Mouse (Mus musculus) hindbrain, embryonic 13.5 days (tissue): ENCODE measurements around the gene Gm42957. TPM values are rescaled to one million over a fixed set of nuclear protein-coding genes. Genes with fewer than 3 reads are reported as not detected.
"Not testable (repeated sequence)": the region's sequence is repeated elsewhere in the genome, so short reads cannot be mapped to it uniquely, and the experiment has no call there.

Experiments used
- ATAC-seq: fragments of 200-750 bp; cut with Nextera tagmentation; 2 replicates; pipeline ENCODE4 v1.8.0; 2017; ENCODE audit warnings: moderate TSS enrichment; ENCODE audit not compliant: low FRiP score
- H3K27ac ChIP-seq: fragments of 300-500 bp; sonication (generic); 2 replicates; pipeline ENCODE4 v1.5.1; 2015; ENCODE audit warnings: inconsistent platforms, mild to moderate bottlenecking, moderate library complexity
- H3K27me3 ChIP-seq: fragments of 300-500 bp; sonication (generic); 2 replicates; pipeline ENCODE4 v1.6.1; 2015; ENCODE audit warnings: mild to moderate bottlenecking, inconsistent platforms
- H3K36me3 ChIP-seq: fragments of 300-500 bp; sonication (generic); 2 replicates; pipeline ENCODE4 v1.6.1; 2015; ENCODE audit warnings: mild to moderate bottlenecking, inconsistent platforms
- H3K4me1 ChIP-seq: fragments of 300-500 bp; sonication (generic); replicated peaks from 2 replicates; pipeline ENCODE4 v1.6.1; 2015; ENCODE audit warnings: inconsistent platforms
- H3K4me2 ChIP-seq: fragments of 300-500 bp; sonication (generic); 2 replicates; pipeline ENCODE4 v1.6.1; 2015; ENCODE audit warnings: inconsistent platforms, mild to moderate bottlenecking, moderate library complexity
- H3K4me3 ChIP-seq: fragments of 300-500 bp; sonication (generic); 2 replicates; pipeline ENCODE4 v1.5.1; 2015; ENCODE audit warnings: mild to moderate bottlenecking, inconsistent platforms
- H3K9ac ChIP-seq: fragments of 300-500 bp; sonication (generic); 2 replicates; pipeline ENCODE4 v1.6.1; 2015; ENCODE audit warnings: mild to moderate bottlenecking, inconsistent platforms
- H3K9me3 ChIP-seq: fragments of 300-500 bp; sonication (generic); 2 replicates; pipeline ENCODE4 v1.6.1; 2016; ENCODE audit warnings: inconsistent platforms
- WGBS: fragments of 180-500 bp; shearing (Covaris S2); methylation state at CpG from one replicate; pipeline ENCODE4 v1.1.7; 2015; 5-methylcytosine and 5-hydroxymethylcytosine counted together
- polyA plus RNA-seq: library from polyadenylated mRNA; unstranded; fragments of >200 nt; fragmentation: Nextera tagmentation; extraction: Ambion mirVana; gene quantifications from 2 replicates; pipeline ENCODE4 v1.2.1, GENCODE M21; 2015

Gm42957 gene
- polyA plus RNA-seq, 1 experiment from 2014 or later = 0.12 TPM

DNA sequence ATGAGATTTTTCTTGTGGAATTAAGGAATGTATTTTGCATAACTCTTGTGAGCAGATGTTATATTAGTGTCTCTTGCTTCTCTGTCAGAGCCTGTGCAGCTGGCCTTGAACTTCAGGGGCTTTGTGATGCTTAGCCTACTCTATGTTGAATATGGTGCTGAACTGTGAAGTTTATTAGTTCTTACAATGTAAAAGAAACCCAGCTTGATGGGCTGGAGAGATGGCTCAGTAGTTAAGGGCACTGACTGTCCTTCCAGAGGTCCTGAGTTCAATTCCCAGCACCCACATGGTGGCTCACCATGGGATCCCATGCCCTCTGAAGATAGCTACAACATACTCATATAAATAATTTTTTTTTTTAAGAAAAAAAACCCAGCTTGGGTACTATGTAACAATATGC is 3.2 kb upstream of the Gm42957 start:
- H3K27ac ChIP-seq = no peak overlapping the region
- no peak overlapping the region for H3K4me3 ChIP-seq
- H3K9ac ChIP-seq = no peak overlapping the region
- no peaks in the 10 kb centered on the region for H3K9me3 ChIP-seq
- peaks cover 41% of the 10 kb centered on the region for H3K4me1 ChIP-seq
- H3K4me2 ChIP-seq = no peak overlapping the region
- no peaks in the 10 kb centered on the region for H3K27me3 ChIP-seq
- no peak for ATAC-seq
- peaks cover 24% of the 10 kb centered on the region for H3K36me3 ChIP-seq

DNA sequence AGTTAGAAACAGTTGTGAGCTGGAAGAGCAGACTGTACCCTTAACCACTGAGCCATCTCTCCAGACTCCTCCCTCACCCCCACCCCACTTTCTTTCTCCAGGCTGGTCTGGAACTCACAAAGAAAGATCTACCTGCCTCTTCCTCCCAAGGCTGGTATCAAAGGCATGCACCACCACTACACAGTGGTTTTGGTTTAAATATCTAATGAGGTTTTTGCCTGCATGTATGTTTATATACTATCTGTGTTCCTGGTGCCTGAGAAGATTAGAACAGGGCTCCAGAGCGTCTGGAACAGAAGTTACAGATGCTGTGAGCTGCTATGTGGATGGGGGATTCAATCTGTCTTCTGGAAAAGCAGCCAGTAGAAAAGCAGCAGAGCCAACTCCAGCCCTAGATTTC is 1.3 kb upstream of the Gm42957 start:
- Histone ChIP-seq H3K27me3 (no peaks in the 10 kb centered on the region), H3K9ac (no peak overlapping the region), H3K36me3 (peaks cover 41% of the 10 kb centered on the region), H3K4me1 (peaks cover 37% of the 10 kb centered on the region), H3K27ac (no peak overlapping the region), H3K4me3 (no peak overlapping the region), H3K9me3 (no peaks in the 10 kb centered on the region), H3K4me2 (no peak overlapping the region)
- no peak for ATAC-seq
- WGBS = 74% methylated on average over 1 of the region's 1 CpGs

DNA sequence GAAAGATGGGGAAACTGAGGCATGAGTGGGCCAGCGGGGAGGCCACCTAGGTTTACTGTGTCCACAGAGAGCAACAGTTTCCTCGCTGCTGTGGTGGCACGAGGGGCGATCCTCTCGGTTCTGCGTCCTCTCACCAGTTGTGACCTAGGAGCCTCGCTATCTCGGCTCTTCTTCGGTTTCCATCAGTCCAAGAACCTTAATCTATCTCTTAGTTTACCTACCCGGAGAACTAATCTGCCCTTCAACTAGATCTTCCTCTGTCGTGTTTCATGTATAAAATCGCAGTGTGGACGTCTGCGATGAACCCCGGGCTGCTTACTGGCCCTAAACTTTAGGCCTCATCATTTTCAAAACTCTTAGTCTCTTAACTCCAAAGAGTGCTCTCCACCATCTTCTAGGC is 632 bp downstream of the Gm42957 start:
- ATAC-seq = peak; percentile 58
- Histone ChIP-seq H3K4me1 (peaks cover 25% of the 10 kb centered on the region), H3K4me2 (peak overlapping the region; percentile 91), H3K9me3 (no peaks in the 10 kb centered on the region), H3K36me3 (peaks cover 52% of the 10 kb centered on the region), H3K4me3 (peak overlapping the region; percentile 90), H3K27ac (peak overlapping the region; percentile 92), H3K9ac (peak overlapping the region; percentile 96), H3K27me3 (no peaks in the 10 kb centered on the region)
- 12% methylated on average over 15 of the region's 15 CpGs for WGBS

DNA sequence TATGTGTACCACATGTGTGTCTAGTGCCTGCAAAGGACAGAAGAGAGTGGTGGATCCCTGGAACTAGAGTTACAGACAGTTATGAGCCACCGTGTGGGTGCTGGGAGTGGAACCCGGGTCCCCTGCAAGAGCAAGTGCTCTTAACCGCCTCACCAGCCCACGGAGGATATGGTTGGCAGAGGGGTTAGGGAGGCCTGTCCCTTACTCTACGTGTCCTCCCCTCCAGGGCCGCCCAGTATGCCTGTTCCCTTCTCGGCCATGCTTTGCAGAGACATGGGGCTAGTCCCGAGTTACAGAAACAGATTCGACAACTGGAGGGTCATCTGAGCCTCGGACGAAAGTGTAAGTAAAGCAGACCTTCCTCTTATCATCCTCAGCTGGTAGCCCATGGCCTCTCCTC is 1.2 kb downstream of the Gm42957 start:
- Histone ChIP-seq H3K27ac (no peak overlapping the region), H3K9me3 (no peaks in the 10 kb centered on the region), H3K27me3 (no peaks in the 10 kb centered on the region), H3K36me3 (peaks cover 52% of the 10 kb centered on the region), H3K4me1 (peaks cover 21% of the 10 kb centered on the region), H3K4me2 (peak overlapping the region; percentile 91), H3K4me3 (peak overlapping the region; percentile 90), H3K9ac (peak overlapping the region; percentile 96; the same call in 1 of the 2 replicates)
- 70% methylated on average over 11 of the region's 11 CpGs for WGBS
- no peak for ATAC-seq

DNA sequence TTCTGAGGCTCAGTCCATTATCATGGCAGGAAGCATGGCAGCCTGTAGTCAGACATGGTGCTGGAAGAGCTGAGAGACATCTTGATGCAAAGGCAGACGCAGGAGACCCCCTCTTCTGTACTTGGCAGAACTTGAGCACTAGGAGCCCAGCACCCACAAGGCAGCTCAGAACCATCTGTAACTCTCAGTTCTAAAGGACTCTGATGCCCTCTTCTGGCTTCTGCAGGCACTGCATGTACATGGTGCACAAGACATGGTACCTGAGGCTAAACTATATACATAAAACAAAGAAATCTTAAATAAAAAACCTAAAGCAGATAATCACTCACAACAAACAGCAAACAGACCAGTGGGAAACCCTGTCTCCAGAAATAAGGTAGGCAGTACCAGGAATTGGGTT is 3.9 kb downstream of the Gm42957 start:
- no peaks in the 10 kb centered on the region for H3K9me3 ChIP-seq
- no peak overlapping the region for H3K9ac ChIP-seq
- H3K4me3 ChIP-seq = no peak overlapping the region
- 75% methylated on average over 1 of the region's 1 CpGs for WGBS
- peaks cover 21% of the 10 kb centered on the region for H3K4me1 ChIP-seq
- no peak overlapping the region for H3K27ac ChIP-seq
- peaks cover 53% of the 10 kb centered on the region for H3K36me3 ChIP-seq
- no peak overlapping the region for H3K4me2 ChIP-seq
- no peaks in the 10 kb centered on the region for H3K27me3 ChIP-seq
- ATAC-seq = no peak

DNA sequence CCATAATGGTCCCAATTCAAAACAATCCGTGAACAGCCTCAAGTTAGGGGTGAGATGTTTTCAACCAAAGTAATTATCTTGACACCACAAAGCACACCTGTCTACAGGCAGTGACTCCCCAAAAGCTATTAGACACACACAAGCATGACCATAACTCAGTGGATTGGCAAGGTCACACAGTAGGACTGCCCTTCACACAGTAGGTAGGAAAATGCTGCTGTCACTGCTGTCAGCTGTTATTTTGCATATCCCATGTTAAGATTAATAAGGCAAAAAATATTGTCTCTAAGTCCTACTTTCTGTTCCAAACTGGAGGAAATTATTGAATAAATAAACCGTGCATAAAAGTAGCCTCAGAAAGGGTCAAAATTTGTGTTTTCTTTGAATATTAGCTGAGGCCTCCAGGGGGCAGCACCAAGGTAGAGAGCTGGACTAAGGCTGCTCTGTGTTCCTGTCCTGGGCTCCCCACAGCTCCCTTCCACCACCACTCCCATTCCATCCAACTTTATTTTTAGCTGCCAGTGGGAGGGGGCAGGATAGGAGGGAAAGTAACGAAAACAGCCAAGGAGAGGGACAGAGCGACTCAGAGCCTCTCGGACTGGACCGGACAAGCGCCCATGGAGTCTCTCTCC is 9.9 kb downstream of the Gm42957 start, which contains the start of gene Itga10:
Gene Itga10, plus strand, starts transcription at position 567 of the 632 bp plus-strand sequence.
- ATAC-seq = no peak
- H3K27me3 ChIP-seq = no peaks in the 10 kb centered on the region
- H3K27ac ChIP-seq = no peak within 1 kb of the TSS
- no peak within 1 kb of the TSS for H3K4me2 ChIP-seq
- H3K9ac ChIP-seq = no peak within 1 kb of the TSS
- H3K4me1 ChIP-seq = no peaks in the 10 kb centered on the region
- 68% methylated on average over 7 of the region's 7 CpGs for WGBS
- peaks cover 53% of the 10 kb centered on the region for H3K36me3 ChIP-seq
- no peak within 1 kb of the TSS for H3K4me3 ChIP-seq
- no peaks in the 10 kb centered on the region for H3K9me3 ChIP-seq

DNA sequence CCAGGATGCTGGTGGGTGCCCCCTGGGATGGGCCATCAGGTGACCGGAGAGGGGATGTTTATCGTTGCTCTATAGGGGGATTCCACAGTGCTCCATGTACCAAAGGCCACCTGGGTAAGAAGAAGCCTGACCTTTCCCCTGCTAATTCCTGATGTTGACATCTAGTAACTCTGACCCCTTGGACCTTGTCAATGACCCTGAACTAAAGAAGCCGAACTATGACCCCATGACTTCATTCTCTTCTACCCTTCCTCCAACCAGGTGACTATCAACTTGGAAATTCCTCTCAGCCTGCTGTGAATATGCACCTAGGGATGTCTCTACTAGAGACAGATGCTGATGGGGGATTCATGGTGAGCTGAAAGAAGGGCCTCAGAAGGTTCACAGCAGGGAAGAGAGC is 12.1 kb downstream of the Gm42957 start:
- 75% methylated on average over 3 of the region's 3 CpGs for WGBS

DNA sequence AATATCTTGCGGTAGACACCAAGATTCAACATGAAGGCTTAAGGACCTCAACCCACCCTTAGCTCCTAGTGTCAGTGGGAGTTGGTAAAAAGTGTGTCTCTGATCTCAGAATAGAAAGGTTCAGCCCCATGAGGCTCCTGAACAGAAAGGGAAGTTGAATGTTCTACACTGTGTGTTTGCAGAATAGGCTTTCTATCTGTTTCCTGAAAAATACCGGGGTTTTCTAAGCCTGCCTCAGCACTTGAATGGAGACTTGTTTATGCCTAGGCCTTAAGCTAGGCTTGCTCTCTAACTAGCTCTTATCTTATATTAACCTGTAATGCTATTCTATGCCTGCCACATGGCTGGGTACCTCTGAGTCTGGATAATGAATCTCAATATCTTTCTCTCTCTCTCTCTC is 25.6 kb downstream of the Gm42957 start:
- H3K9me3 ChIP-seq = no peaks in the 10 kb centered on the region
- H3K27me3 ChIP-seq = no peaks in the 10 kb centered on the region
- ATAC-seq = no peak
- H3K9ac ChIP-seq = no peak overlapping the region
- H3K4me3 ChIP-seq = no peak overlapping the region
- no peak overlapping the region for H3K4me2 ChIP-seq
- peaks cover 6% of the 10 kb centered on the region; the same call in 1 of the 2 replicates for H3K36me3 ChIP-seq
- no peak overlapping the region for H3K27ac ChIP-seq
- peaks cover 14% of the 10 kb centered on the region for H3K4me1 ChIP-seq
- 88% methylated on average over 2 of the region's 2 CpGs for WGBS

More for the DNA sequence above, 12.1 kb downstream of the Gm42957 start:
- no peak overlapping the region for H3K9ac ChIP-seq
- H3K4me3 ChIP-seq = no peak overlapping the region
- no peaks in the 10 kb centered on the region for H3K27me3 ChIP-seq
- peaks cover 45% of the 10 kb centered on the region for H3K36me3 ChIP-seq
- no peak overlapping the region for H3K4me2 ChIP-seq
- H3K4me1 ChIP-seq = no peaks in the 10 kb centered on the region
- no peak for ATAC-seq
- H3K9me3 ChIP-seq = no peaks in the 10 kb centered on the region
- no peak overlapping the region for H3K27ac ChIP-seq

DNA sequence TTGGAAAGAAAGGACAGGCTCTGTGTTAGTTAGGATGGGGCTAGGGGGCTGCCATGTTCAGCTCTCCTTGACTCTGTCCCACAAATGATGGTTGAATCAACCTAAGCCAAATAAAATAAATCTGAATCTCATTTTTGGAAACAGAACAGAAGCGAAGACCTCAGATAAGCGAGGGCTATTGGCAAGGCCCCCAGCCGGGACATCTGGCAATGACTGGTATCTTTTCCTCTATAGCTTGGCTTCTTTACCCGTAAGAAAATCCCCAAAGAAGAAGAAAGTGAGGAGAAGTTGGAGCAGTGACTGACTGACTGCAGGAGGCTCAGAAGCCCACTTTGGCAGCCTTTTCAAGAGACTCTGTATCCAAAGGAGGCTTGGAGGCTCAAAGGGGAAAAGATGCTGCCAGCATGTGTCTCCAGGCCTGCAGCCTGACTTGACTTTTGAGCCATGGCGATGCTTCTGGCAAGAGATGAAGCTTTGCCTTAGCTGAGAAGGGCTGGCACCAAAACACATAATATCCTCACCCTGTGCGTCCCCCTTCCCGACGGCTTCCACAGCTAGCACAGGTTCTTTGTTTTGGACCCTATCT is 27.6 kb downstream of the Gm42957 start:
- H3K4me3 ChIP-seq = peak overlapping the region; percentile 33
- H3K9me3 ChIP-seq = no peaks in the 10 kb centered on the region
- ATAC-seq = no peak
- peak overlapping the region; percentile 62; the same call in 1 of the 2 replicates for H3K9ac ChIP-seq
- H3K27me3 ChIP-seq = no peaks in the 10 kb centered on the region
- H3K27ac ChIP-seq = peak overlapping the region; percentile 23; the same call in 1 of the 2 replicates
- WGBS = 55% methylated on average over 8 of the region's 8 CpGs
- H3K4me2 ChIP-seq = peak overlapping the region; percentile 56
- no peaks in the 10 kb centered on the region for H3K36me3 ChIP-seq
- H3K4me1 ChIP-seq = peaks cover 14% of the 10 kb centered on the region

DNA sequence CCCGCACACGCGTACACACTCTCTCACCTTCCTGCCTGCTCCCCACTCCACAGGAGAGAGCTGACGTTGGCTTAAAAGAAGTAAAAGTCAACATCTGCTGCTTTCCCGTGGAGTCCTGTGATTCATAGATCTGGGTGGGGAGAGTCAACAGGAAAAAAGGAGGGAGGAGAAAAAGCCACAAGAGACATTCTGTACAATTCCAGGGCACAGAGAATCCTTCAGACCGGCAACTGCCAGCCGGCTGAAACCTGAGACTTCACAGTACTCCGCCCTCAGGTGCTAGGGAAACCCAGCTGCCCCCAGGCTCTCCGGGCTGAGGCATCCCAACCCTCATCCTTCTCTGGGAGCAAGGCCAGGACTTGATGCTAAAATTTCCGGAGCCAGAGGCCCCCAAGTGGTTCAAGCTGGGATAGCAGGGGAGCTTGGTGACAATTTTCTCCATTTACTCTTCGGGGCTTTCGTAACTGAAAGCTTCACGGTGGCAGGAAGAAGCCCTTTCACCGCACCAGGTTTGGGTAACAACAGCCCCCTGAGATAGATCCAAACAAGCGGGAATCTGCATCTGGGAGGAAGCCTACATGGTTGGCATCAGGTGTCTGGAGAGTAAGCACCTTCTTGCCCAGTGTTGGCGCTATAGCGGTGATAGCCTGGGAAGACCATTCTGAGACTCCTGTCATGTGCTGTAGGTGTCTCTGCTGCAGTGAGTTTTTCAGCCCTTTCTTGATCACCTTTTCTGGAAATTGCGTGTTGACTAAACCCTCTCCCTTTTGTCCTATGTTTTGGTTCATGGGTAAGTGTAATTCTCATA is 28.4 kb downstream of the Gm42957 start:
- peak overlapping the region; percentile 33 for H3K4me3 ChIP-seq
- H3K4me2 ChIP-seq = peak overlapping the region; percentile 56
- ATAC-seq = peak; percentile 86
- H3K9ac ChIP-seq = peak overlapping the region; percentile 62; the same call in 1 of the 2 replicates
- H3K27me3 ChIP-seq = no peaks in the 10 kb centered on the region
- 6% methylated on average over 18 of the region's 18 CpGs for WGBS
- peak overlapping the region; percentile 23 for H3K27ac ChIP-seq
- no peaks in the 10 kb centered on the region for H3K36me3 ChIP-seq
- H3K4me1 ChIP-seq = peaks cover 14% of the 10 kb centered on the region
- H3K9me3 ChIP-seq = no peaks in the 10 kb centered on the region

DNA sequence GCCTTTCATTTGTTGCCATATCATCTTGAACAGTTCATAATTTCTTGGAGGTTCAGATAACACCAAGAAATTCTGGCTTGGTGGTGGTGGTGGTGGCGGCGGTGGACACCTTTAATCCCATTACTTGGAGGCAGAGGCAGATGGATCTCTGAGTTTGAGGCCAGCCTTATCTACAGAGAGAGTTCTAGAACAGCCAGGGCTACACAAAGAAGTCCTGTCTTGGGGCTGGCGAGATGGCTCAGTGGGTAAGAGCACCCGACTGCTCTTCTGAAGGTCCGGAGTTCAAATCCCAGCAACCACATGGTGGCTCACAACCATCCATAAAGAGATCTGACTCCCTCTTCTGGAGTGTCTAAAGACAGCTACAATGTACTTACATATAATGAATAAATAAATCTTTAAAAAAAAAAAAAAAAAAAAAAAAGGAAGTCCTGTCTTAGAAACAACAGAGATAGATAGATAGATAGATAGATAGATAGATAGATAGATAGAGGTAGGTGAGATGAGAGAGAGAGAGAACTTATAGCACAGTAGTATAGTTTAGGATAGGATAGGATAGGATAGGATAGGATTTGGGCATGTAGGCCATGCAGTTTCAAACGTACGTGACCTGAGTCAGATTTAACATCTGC is 30.6 kb downstream of the Gm42957 start:
- H3K9me3 ChIP-seq, H3K36me3 ChIP-seq, H3K27ac ChIP-seq, H3K27me3 ChIP-seq, H3K9ac ChIP-seq, ATAC-seq, H3K4me2 ChIP-seq, H3K4me3 ChIP-seq: not testable (repeated sequence)
- 87% methylated on average over 7 of the region's 7 CpGs for WGBS
- peaks cover 16% of the 10 kb centered on the region for H3K4me1 ChIP-seq

DNA sequence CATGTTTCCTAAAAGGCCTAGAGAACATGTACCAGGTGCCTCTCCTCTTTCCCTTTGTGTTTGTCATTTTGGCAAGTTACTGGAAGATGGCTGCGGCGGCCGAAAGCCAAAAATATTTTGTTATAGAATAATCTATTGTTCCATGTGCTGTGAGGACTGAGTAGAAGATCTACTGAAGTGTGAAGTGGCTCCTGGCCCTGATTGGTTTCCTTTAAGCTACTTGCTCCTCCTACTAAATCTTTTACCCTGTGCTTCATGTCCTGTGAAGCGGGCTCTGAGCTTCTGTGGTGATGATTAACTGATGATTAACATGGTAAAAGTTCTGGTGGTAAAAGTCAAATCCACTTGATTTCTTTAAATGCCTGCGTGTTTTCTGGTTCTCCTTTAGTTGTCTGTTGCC is 31.6 kb downstream of the Gm42957 start:
- Histone ChIP-seq H3K4me3 (no peak overlapping the region), H3K4me2 (no peak overlapping the region), H3K27me3 (peaks cover 17% of the 10 kb centered on the region), H3K9me3 (no peaks in the 10 kb centered on the region), H3K4me1 (peaks cover 16% of the 10 kb centered on the region), H3K27ac (no peak overlapping the region), H3K9ac (no peak overlapping the region), H3K36me3 (no peaks in the 10 kb centered on the region)
- ATAC-seq = no peak
- WGBS = 94% methylated on average over 5 of the region's 5 CpGs
